Comparison of ENCODE assay signal across 24 mouse cellular contexts in the genomic region with DNA sequence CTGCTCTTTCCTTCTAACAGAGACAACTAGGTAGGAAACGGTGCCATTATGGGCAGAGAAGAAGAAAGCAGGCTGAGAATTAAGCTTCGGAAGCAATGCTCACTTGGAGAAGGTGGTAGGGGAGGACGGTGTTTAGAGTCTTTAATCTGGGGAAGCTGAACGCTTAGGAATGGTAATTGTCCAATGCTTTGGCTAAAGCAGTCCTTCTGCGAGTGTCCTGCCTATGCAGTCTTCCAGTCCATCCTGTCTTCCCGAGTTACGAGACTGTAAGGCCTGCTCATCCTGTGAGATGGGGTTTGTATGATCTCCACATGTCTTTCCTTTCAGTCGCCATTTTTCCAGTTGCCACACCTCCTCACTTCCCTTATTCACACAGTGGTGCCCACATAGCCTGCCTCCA.
"Had no signal": no experiment of that assay in that cellular context is flagged by ENCODE, and none has a peak within 500 bp of the region (broad histone marks: within the 10 kb centered on the region; RNA-seq: fewer than 3 reads in every experiment).

No protein-coding gene starts in this region.

- H3K4me3 ChIP-seq: gastrocnemius, adult 2 months; heart, adult 2 months; heart, embryonic 12.5 days; hindbrain, embryonic 10.5 days; hindbrain, embryonic 12.5 days; hindbrain, embryonic 15.5 days; intestine, embryonic 15.5 days; layer of hippocampus, adult 2 months; left cerebral cortex, adult 2 months; limb, embryonic 10.5 days; limb, embryonic 12.5 days; liver, embryonic 13.5 days had no signal

- H3K4me1 ChIP-seq: heart, embryonic 12.5 days; hindbrain, embryonic 10.5 days; hindbrain, embryonic 12.5 days; intestine, embryonic 15.5 days; limb, embryonic 10.5 days; limb, embryonic 12.5 days; liver, embryonic 13.5 days had no signal

- H3K27ac ChIP-seq: gastrocnemius, adult 2 months; heart, adult 2 months; hindbrain, embryonic 10.5 days; hindbrain, embryonic 12.5 days; hindbrain, embryonic 15.5 days; intestine, embryonic 15.5 days; layer of hippocampus, adult 2 months; left cerebral cortex, adult 2 months; limb, embryonic 10.5 days; limb, embryonic 12.5 days; liver, embryonic 13.5 days had no signal

- DNase-seq: gastrocnemius, adult 2 months; gastrocnemius, postnatal 10 days; gastrocnemius, postnatal 25 days; heart, adult 2 months; heart, postnatal 10 days; kidney, adult 18-20 months; kidney, adult 8-10 months; kidney, postnatal 10 days; kidney, postnatal 25 days; kidney, postnatal 4 days; liver; liver, embryonic 13.5 days had no signal

- H3K4me2 ChIP-seq: heart, embryonic 12.5 days; hindbrain, embryonic 12.5 days; hindbrain, embryonic 15.5 days; intestine, embryonic 15.5 days; limb, embryonic 12.5 days; liver, embryonic 11.5 days; liver, embryonic 13.5 days had no signal

- H3K27me3 ChIP-seq: heart, embryonic 12.5 days; hindbrain, embryonic 12.5 days; hindbrain, embryonic 15.5 days; intestine, embryonic 15.5 days; limb, embryonic 12.5 days; liver, embryonic 13.5 days had no signal

- H3K9me3 ChIP-seq: heart, embryonic 12.5 days; hindbrain, embryonic 10.5 days; hindbrain, embryonic 12.5 days; hindbrain, embryonic 15.5 days; intestine, embryonic 15.5 days; limb, embryonic 10.5 days; limb, embryonic 12.5 days had no signal

- H3K36me3 ChIP-seq: heart, embryonic 12.5 days; hindbrain, embryonic 15.5 days; intestine, embryonic 15.5 days; limb, embryonic 10.5 days; limb, embryonic 12.5 days; liver, embryonic 13.5 days had no signal

- H3K9ac ChIP-seq: heart, embryonic 12.5 days; hindbrain, embryonic 12.5 days; hindbrain, embryonic 15.5 days; intestine, embryonic 15.5 days; limb, embryonic 12.5 days; liver, embryonic 13.5 days had no signal

- ATAC-seq: inflammation-experienced regulatory T-cells, adult 6 months; intestine, embryonic 15.5 days; intestine, postnatal 0 days had no signal
